Mouse (Mus musculus) neural tube, embryonic 13.5 days (tissue): ENCODE measurements around the gene Apbb2. TPM values are rescaled to one million over a fixed set of nuclear protein-coding genes. Genes with fewer than 3 reads are reported as not detected.

Source experiments
- ATAC-seq: fragments of 200-750 bp; cut with Nextera tagmentation; 2 replicates; pipeline ENCODE4 v1.8.0; 2017; ENCODE audit warnings: low read depth, mild to moderate bottlenecking, moderate TSS enrichment, moderate library complexity
- H3K27ac ChIP-seq: fragments of 300-500 bp; sonication (generic); replicated peaks from 2 replicates; pipeline ENCODE4 v1.5.1; 2015; ENCODE audit warnings: moderate library complexity, mild to moderate bottlenecking, inconsistent platforms
- H3K27me3 ChIP-seq: fragments of 300-500 bp; sonication (generic); 2 replicates; pipeline ENCODE4 v1.6.1; 2015; ENCODE audit warnings: mild to moderate bottlenecking, inconsistent platforms
- H3K36me3 ChIP-seq: fragments of 300-500 bp; sonication (generic); 2 replicates; pipeline ENCODE4 v1.6.1; 2015; ENCODE audit warnings: mild to moderate bottlenecking, inconsistent platforms
- H3K4me1 ChIP-seq: fragments of 300-500 bp; sonication (generic); replicated peaks from 2 replicates; pipeline ENCODE4 v1.6.1; 2015; ENCODE audit warnings: inconsistent platforms
- H3K4me2 ChIP-seq: fragments of 300-500 bp; sonication (generic); 2 replicates; pipeline ENCODE4 v1.6.1; 2015; ENCODE audit warnings: inconsistent platforms, mild to moderate bottlenecking, moderate library complexity
- H3K4me3 ChIP-seq: fragments of 300-500 bp; sonication (generic); 2 replicates; pipeline ENCODE4 v1.5.1; 2015; ENCODE audit warnings: mild to moderate bottlenecking, inconsistent platforms
- H3K9ac ChIP-seq: fragments of 300-500 bp; sonication (generic); 2 replicates; pipeline ENCODE4 v1.6.1; 2015; ENCODE audit warnings: moderate library complexity, mild to moderate bottlenecking, inconsistent platforms
- H3K9me3 ChIP-seq: fragments of 300-500 bp; sonication (generic); 2 replicates; pipeline ENCODE4 v1.6.1; 2016; ENCODE audit warnings: inconsistent platforms
- WGBS: fragments of 180-500 bp; shearing (Covaris S2); methylation state at CpG from one replicate; pipeline ENCODE4 v1.1.7; 2015; 5-methylcytosine and 5-hydroxymethylcytosine counted together
- polyA plus RNA-seq: library from polyadenylated mRNA; unstranded; fragments of >200 nt; fragmentation: Nextera tagmentation; extraction: Ambion mirVana; gene quantifications from 2 replicates; pipeline ENCODE4 v1.2.1, GENCODE M21; 2015

Gene Apbb2
- polyA plus RNA-seq, 1 experiment from 2014 or later: 108 TPM

- Histone ChIP-seq H3K9ac (no peak overlapping the region), H3K9me3 (no peaks in the 10 kb centered on the region), H3K36me3 (no peaks in the 10 kb centered on the region), H3K4me1 (peaks cover 10% of the 10 kb centered on the region), H3K4me3 (no peak overlapping the region), H3K27ac (no peak overlapping the region), H3K4me2 (no peak overlapping the region), H3K27me3 (no peaks in the 10 kb centered on the region)
- no peak for ATAC-seq
- whole genome bisulfite sequencing: 89% methylated on average over 6 of the region's 6 CpGs
Observed at GRCm38 (mm10) chr5:66405305-66405704, 213.3 kb downstream of the Apbb2 start.

DNA sequence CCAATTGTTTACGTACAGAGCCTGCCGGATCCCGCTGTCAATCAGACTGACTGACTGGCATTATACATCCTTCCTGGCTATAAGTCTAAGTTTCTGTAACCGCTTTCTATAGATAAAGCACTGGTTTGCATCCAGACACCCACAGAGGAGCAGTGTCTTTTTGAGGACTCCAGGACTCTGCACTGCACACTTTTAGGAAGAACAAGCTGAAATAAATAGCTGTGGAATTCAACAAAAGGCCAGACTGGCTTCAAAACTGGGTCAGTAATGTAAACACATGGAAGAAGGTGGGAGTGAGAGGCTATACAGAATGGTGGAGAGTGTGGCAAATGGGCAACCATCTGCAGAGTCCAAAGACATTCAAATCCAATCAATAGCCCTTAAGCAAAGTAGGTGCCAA lies 218.0 kb downstream of the Apbb2 start:
- 91% methylated on average over 4 of the region's 4 CpGs for WGBS
- Histone ChIP-seq H3K27ac (0 out of 2 replicates have a peak overlapping the region, but pooled peaks have one; percentile 79), H3K4me3 (no peak overlapping the region), H3K4me1 (peaks cover 27% of the 10 kb centered on the region), H3K4me2 (no peak overlapping the region), H3K27me3 (no peaks in the 10 kb centered on the region), H3K9ac (no peak overlapping the region), H3K9me3 (no peaks in the 10 kb centered on the region), H3K36me3 (0 out of 2 replicates have a peak, but pooled peaks cover 3% of the 10 kb centered on the region)
- no peak for ATAC-seq

- Histone ChIP-seq H3K27ac (peak overlapping the region; percentile 79), H3K4me2 (no peak overlapping the region), H3K4me1 (peaks cover 27% of the 10 kb centered on the region), H3K27me3 (no peaks in the 10 kb centered on the region), H3K9me3 (no peaks in the 10 kb centered on the region), H3K36me3 (0 out of 2 replicates have a peak, but pooled peaks cover 3% of the 10 kb centered on the region), H3K4me3 (no peak overlapping the region), H3K9ac (no peak overlapping the region)
- no peak for ATAC-seq
- 41% methylated on average over 2 of the region's 2 CpGs for WGBS
Observed at GRCm38 (mm10) chr5:66399264-66399620, 219.3 kb downstream of the Apbb2 start.

DNA sequence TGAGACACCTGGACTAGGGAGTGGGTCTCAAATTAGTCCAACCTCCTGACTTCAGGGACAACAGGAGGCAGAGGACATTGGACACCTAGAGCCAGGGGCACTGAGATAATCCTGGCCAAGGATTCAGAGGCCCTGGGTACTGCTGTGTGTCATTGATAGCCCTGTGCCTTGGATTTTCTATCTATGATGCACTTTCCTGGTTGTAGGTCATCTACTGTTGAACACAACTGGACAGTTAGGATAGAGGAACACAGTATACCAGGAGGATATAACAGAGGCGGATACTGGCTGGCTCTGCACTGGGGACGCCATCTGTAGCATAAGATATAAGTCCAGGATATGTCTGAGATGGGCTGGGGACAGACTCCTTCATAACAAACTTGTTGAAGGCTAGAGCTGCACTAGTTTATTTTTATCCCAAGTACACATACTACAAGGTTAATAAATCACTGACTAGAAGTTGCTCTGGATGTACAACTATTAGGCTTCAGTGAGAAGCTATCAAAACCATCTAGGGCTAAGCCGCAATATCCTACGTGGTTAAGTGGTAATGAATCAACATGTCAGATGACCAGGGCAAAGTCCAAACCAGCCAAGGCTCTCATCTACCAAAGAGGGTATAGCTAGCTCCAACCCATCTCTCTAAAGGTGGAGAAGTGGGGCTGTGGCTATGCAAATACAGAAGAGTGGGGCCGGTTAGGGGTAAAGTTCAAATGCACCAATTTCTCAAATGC lies 219.9 kb downstream of the Apbb2 start:
- Histone ChIP-seq H3K4me3 (no peak overlapping the region), H3K9me3 (no peaks in the 10 kb centered on the region), H3K36me3 (0 out of 2 replicates have a peak, but pooled peaks cover 3% of the 10 kb centered on the region), H3K27me3 (no peaks in the 10 kb centered on the region), H3K27ac (peak overlapping the region; percentile 79), H3K4me1 (peaks cover 27% of the 10 kb centered on the region), H3K4me2 (no peak overlapping the region), H3K9ac (no peak overlapping the region)
- 83% methylated on average over 5 of the region's 5 CpGs for WGBS
- peak; percentile 37; the same call in 1 of the 2 replicates for ATAC-seq

- H3K4me1 ChIP-seq: peaks cover 36% of the 10 kb centered on the region
- ATAC-seq: no peak
- H3K4me3 ChIP-seq: no peak overlapping the region
- no peaks in the 10 kb centered on the region for H3K9me3 ChIP-seq
- no peak overlapping the region for H3K9ac ChIP-seq
- 80% methylated on average over 10 of the region's 10 CpGs for WGBS
- H3K27ac ChIP-seq: no peak overlapping the region
- H3K27me3 ChIP-seq: no peaks in the 10 kb centered on the region
- 0 out of 2 replicates have a peak, but pooled peaks cover 3% of the 10 kb centered on the region for H3K36me3 ChIP-seq
- H3K4me2 ChIP-seq: no peak overlapping the region
Observed at GRCm38 (mm10) chr5:66393767-66394446, 224.7 kb downstream of the Apbb2 start.

DNA sequence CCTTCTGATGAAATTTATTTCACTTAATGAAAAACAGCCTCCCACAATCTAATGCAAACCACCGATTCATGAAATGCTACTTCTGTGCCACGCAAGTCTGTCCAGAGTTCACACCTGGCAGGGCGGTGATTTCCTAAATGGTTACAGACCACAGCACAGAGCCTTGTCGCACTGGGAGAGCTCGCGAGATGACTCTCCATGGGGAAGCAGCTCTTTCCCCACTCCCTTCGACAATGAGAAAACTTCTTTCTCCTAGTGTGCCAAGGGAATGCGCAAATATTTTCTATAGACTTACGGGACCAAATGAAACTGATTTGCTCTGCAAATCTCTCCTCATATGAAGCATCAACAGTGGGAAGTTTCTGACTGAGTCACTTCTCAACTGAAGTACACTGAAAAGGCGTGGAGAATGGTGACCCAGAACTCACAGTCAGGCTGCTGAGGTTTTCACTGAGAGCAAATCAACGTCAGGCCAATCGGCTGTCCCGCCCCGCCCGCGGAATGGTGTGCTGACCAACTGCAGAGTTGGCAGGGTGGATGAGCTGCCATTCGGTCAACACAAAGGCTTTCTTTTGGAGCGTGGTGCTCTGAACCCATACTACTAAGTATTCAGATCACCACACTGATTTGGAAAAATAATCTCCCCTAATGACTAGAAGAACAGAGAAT lies 225.6 kb downstream of the Apbb2 start:
- Histone ChIP-seq H3K36me3 (0 out of 2 replicates have a peak, but pooled peaks cover 2% of the 10 kb centered on the region), H3K27ac (no peak overlapping the region), H3K4me1 (peaks cover 36% of the 10 kb centered on the region), H3K4me3 (no peak overlapping the region), H3K27me3 (no peaks in the 10 kb centered on the region), H3K4me2 (no peak overlapping the region), H3K9ac (no peak overlapping the region), H3K9me3 (no peaks in the 10 kb centered on the region)
- WGBS: 52% methylated on average over 18 of the region's 18 CpGs
- ATAC-seq: no peak

GRCm38 (mm10) chr5:66391771-66392170 lies 226.8 kb downstream of the Apbb2 start:
- Histone ChIP-seq H3K4me2 (no peak overlapping the region), H3K4me1 (peaks cover 47% of the 10 kb centered on the region), H3K27me3 (no peaks in the 10 kb centered on the region), H3K4me3 (no peak overlapping the region), H3K9me3 (no peaks in the 10 kb centered on the region), H3K36me3 (no peaks in the 10 kb centered on the region), H3K27ac (peak overlapping the region; percentile 49; the same call in 1 of the 2 replicates), H3K9ac (no peak overlapping the region)
- WGBS: 64% methylated on average over 11 of the region's 11 CpGs
- ATAC-seq: no peak

DNA sequence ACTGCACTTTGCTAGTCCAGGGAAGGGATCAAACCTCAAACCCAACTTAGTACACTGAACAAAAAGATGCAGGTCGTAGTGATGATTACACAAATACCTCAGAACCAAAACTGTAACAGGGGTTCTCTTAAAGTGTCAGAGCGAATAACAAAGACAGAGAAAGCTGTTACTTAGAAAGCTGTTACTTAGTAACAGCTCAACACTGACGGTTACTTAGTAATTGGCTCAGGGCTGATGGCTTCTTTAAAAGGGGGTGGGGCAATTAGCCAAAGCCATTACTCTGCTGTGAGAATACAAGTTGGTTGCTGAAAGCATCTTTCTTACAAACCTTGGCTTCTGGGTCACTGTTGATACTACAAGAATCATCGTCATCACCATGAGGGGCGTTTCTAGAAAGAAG lies 227.3 kb downstream of the Apbb2 start:
- 60% methylated on average over 5 of the region's 5 CpGs for WGBS

GRCm38 (mm10) chr5:66390567-66390966 lies 228.0 kb downstream of the Apbb2 start:
- WGBS: 72% methylated on average over 6 of the region's 6 CpGs

More for the DNA sequence above, 227.3 kb downstream of the Apbb2 start:
- Histone ChIP-seq H3K36me3 (no peaks in the 10 kb centered on the region), H3K9ac (no peak overlapping the region), H3K4me2 (no peak overlapping the region), H3K27me3 (no peaks in the 10 kb centered on the region), H3K9me3 (no peaks in the 10 kb centered on the region), H3K4me3 (no peak overlapping the region), H3K27ac (0 out of 2 replicates have a peak overlapping the region, but pooled peaks have one; percentile 49), H3K4me1 (peaks cover 51% of the 10 kb centered on the region)
- no peak for ATAC-seq

DNA sequence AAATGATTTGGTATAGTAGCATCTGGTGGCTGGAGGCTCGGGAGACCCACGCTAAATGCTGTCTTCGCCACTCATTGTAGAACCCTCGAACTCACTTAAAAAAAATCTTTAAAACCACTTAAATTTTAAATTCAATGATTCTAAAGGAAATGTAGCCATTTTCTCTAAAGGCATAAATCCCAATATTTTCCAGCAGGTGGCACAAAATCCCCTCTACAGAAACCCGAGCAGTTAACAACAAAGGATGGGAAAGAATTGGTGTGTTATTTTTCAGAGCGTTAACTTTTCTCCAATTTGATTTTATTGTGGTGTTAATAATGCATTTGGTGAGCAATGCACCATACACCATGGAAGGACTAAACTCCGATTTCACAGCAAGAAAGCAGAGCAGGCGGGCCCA lies 231.1 kb downstream of the Apbb2 start:
- Histone ChIP-seq H3K27ac (peak overlapping the region; percentile 70), H3K4me1 (peaks cover 68% of the 10 kb centered on the region), H3K27me3 (no peaks in the 10 kb centered on the region), H3K9me3 (no peaks in the 10 kb centered on the region), H3K36me3 (no peaks in the 10 kb centered on the region), H3K4me3 (no peak overlapping the region), H3K9ac (no peak overlapping the region), H3K4me2 (no peak overlapping the region)
- WGBS: 56% methylated on average over 8 of the region's 8 CpGs
- ATAC-seq: no peak

More at GRCm38 (mm10) chr5:66390567-66390966, 228.0 kb downstream of the Apbb2 start:
- no peak for ATAC-seq
- Histone ChIP-seq H3K9ac (no peak overlapping the region), H3K27ac (no peak overlapping the region), H3K4me2 (no peak overlapping the region), H3K27me3 (no peaks in the 10 kb centered on the region), H3K36me3 (no peaks in the 10 kb centered on the region), H3K9me3 (no peaks in the 10 kb centered on the region), H3K4me1 (peaks cover 59% of the 10 kb centered on the region), H3K4me3 (no peak overlapping the region)

DNA sequence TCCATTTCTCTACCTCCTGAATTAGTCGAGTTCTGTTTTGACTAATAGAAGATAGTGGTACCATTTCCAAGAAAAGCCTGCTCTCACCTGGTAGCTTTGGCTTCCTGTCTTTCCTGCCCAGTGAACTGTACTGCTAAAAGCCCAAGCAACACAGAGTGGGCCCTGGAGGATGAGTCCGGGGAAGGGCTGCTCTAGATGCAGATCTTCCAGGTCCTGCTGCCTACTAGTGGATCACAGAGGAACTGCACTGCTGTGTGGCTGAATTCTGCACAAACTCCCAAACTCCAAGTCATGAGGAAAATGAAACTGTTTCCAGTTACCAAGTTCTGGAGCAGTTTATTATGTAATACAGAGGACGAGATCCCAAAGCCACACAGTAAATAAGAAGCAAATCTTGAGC lies 232.9 kb downstream of the Apbb2 start:
- no peak for ATAC-seq
- Histone ChIP-seq H3K4me3 (no peak overlapping the region), H3K9me3 (no peaks in the 10 kb centered on the region), H3K9ac (no peak overlapping the region), H3K36me3 (no peaks in the 10 kb centered on the region), H3K4me2 (no peak overlapping the region), H3K27me3 (no peaks in the 10 kb centered on the region), H3K4me1 (peaks cover 55% of the 10 kb centered on the region), H3K27ac (peak overlapping the region; percentile 43)
- WGBS: 42% methylated on average over 3 of the region's 3 CpGs
